Mouse (Mus musculus): ENCODE data around the gene Stab2. TPM values are rescaled to one million over a fixed set of nuclear protein-coding genes. Genes with fewer than 3 reads are reported as not detected.

The Stab2 gene
- polyA plus RNA-seq, 1 experiment from 2014 or later = 2.6 TPM

- 41% methylated on average over 19 of the region's 19 CpGs for WGBS
- H3K36me3 ChIP-seq = peaks cover 3% of the 10 kb centered on the region; the same call in 1 of the 2 replicates
- peak overlapping the region; percentile 13; the same call in 1 of the 2 replicates for H3K4me2 ChIP-seq
- peaks cover 34% of the 10 kb centered on the region for H3K4me1 ChIP-seq
- H3K9me3 ChIP-seq (replicated peaks) = no peaks in the 10 kb centered on the region
- no peak overlapping the region for H3K9ac ChIP-seq
- ATAC-seq (replicated peaks; ENCODE audit: low FRiP score) = peak; percentile 84
- no peaks in the 10 kb centered on the region for H3K27me3 ChIP-seq
- H3K27ac ChIP-seq = peak overlapping the region; percentile 82
- H3K4me3 ChIP-seq (replicated peaks) = no peak overlapping the region
Observed at GRCm38 (mm10) chr10:86814292-86815131, 193.3 kb downstream of the Stab2 start.

DNA sequence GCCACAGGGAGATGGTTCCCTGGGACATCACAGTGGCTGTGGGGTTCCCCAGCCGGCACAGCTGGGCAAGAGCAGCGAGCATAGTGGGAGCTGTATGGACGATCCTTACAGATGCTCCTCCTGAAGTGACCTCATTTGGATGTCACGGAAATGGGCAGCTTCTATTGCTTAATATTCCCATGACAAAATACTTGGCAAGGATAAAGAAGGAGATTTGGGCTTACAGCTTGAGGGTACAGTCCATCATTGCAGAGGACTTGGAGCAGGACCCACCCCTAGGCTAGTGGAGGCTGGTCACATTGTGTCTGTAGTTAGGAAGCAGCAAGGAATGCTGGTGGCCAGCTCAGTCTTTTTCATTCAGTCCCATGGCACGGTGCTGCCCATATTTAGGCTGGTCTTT, 197.2 kb downstream of the Stab2 start:
- no peak overlapping the region for H3K4me3 ChIP-seq (replicated peaks)
- H3K27me3 ChIP-seq = no peaks in the 10 kb centered on the region
- H3K4me1 ChIP-seq = peaks cover 27% of the 10 kb centered on the region
- ATAC-seq (replicated peaks; ENCODE audit: low FRiP score) = no peak
- WGBS = 91% methylated on average over 5 of the region's 5 CpGs
- no peaks in the 10 kb centered on the region for H3K9me3 ChIP-seq (replicated peaks)
- H3K27ac ChIP-seq = no peak overlapping the region
- no peak overlapping the region for H3K9ac ChIP-seq
- peaks cover 3% of the 10 kb centered on the region; the same call in 1 of the 2 replicates for H3K36me3 ChIP-seq
- no peak overlapping the region for H3K4me2 ChIP-seq

GRCm38 (mm10) chr10:86810000-86810399, 197.8 kb downstream of the Stab2 start:
- Histone ChIP-seq H3K4me1 (peaks cover 22% of the 10 kb centered on the region), H3K27ac (no peak overlapping the region), H3K36me3 (peaks cover 3% of the 10 kb centered on the region; the same call in 1 of the 2 replicates), H3K27me3 (no peaks in the 10 kb centered on the region), H3K9ac (no peak overlapping the region), H3K9me3 (replicated peaks) (no peaks in the 10 kb centered on the region), H3K4me2 (no peak overlapping the region), H3K4me3 (replicated peaks) (no peak overlapping the region)
- no peak for ATAC-seq (replicated peaks; ENCODE audit: low FRiP score)
- WGBS = 88% methylated on average over 9 of the region's 9 CpGs

DNA sequence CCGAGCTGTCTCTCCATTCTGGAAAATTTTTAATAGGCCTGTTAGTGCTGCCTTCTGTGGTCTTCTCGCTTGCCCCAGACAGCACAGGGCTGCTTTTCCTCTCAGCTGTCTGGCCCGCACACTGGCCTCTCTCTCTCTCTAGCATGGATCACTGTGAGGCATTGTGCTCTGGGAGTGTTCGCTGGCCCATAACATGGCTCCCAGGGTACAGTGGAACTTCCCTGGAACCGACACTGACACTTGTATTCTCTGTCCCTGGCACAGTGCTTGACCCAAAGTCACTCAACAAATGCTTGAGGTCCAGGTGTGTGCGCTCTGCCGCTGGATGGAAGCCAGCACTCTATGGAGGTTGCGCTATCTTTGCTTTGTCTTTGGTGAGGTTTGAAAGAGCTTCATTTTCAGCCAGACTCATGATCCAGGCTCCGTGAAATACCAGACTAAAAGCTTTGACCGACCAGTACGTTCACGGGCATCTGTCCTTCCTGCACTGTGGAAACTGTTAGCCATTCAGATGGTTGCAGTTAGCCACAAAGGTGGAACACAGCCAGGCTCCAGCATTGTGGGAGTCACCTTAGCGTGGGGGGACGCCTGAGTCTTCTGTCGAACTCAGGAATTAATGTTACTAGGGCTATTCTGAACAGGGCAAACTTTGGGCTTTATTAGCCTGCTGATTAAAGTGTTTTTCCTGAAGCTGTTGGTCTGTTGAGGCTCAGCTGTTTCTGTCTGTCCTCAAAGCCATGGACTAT, 199.6 kb downstream of the Stab2 start:
- peaks cover 3% of the 10 kb centered on the region; the same call in 1 of the 2 replicates for H3K36me3 ChIP-seq
- no peak overlapping the region for H3K4me2 ChIP-seq
- H3K9me3 ChIP-seq (replicated peaks) = no peaks in the 10 kb centered on the region
- H3K4me1 ChIP-seq = peaks cover 8% of the 10 kb centered on the region
- H3K27me3 ChIP-seq = no peaks in the 10 kb centered on the region
- H3K4me3 ChIP-seq (replicated peaks) = no peak overlapping the region
- H3K27ac ChIP-seq = peak overlapping the region; percentile 48; the same call in 1 of the 2 replicates
- H3K9ac ChIP-seq = no peak overlapping the region
- WGBS = 64% methylated on average over 15 of the region's 15 CpGs
- peak; percentile 79 for ATAC-seq (replicated peaks; ENCODE audit: low FRiP score)

- Histone ChIP-seq H3K27ac (no peak overlapping the region), H3K4me1 (peaks cover 8% of the 10 kb centered on the region), H3K27me3 (no peaks in the 10 kb centered on the region), H3K36me3 (peaks cover 1% of the 10 kb centered on the region; the same call in 1 of the 2 replicates), H3K9me3 (replicated peaks) (no peaks in the 10 kb centered on the region), H3K4me3 (replicated peaks) (no peak overlapping the region), H3K9ac (no peak overlapping the region), H3K4me2 (no peak overlapping the region)
- no peak for ATAC-seq (replicated peaks; ENCODE audit: low FRiP score)
- 95% methylated on average over 1 of the region's 1 CpGs for WGBS
Observed at GRCm38 (mm10) chr10:86807362-86807761, 200.5 kb downstream of the Stab2 start.

GRCm38 (mm10) chr10:86796073-86796741, 211.6 kb downstream of the Stab2 start:
- Histone ChIP-seq H3K4me1 (peaks cover 20% of the 10 kb centered on the region), H3K27me3 (no peaks in the 10 kb centered on the region), H3K27ac (no peak overlapping the region), H3K9ac (no peak overlapping the region), H3K9me3 (replicated peaks) (no peaks in the 10 kb centered on the region), H3K36me3 (no peaks in the 10 kb centered on the region), H3K4me3 (replicated peaks) (no peak overlapping the region), H3K4me2 (no peak overlapping the region)
- ATAC-seq (replicated peaks; ENCODE audit: low FRiP score) = peak; percentile 40; the same call in 1 of the 2 replicates
- 90% methylated on average over 5 of the region's 5 CpGs for WGBS

DNA sequence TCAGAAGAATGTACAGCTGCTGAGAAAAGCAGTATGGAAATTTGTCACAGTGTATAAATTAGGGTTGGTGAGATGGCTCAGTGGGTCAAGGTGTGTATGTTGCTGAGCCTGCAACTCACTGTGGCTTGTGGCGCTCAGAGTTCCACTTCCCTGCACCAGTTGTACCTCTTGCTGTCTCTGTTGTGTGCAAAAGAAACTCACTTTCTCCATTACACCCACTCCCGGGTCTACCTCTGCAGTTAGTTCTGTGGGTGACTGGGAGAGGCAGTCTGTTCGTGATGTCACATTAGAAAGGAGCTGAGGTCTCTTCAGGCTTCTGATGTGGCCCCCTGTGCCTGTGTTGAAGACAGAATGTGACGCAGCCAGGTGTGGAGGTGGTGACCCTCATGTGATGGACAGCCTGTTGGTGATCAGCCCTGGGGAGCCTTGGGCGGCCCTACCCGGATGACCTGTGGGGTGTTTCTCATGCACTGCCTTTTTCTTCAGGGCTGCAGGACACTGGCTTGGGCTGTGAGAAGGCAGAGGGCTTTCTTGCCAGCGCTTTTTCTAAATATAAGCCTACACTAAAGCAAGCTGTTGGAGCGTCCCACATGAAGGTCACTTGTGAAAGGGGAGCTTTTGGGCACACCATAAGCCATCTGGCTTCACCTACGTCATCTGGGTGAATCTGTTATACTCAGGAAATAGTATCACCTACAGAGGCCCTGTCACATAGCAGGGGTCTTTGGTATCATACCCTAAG, 212.9 kb downstream of the Stab2 start:
- Histone ChIP-seq H3K4me2 (no peak overlapping the region), H3K4me1 (peaks cover 20% of the 10 kb centered on the region), H3K9ac (no peak overlapping the region), H3K36me3 (no peaks in the 10 kb centered on the region), H3K9me3 (replicated peaks) (no peaks in the 10 kb centered on the region), H3K4me3 (replicated peaks) (no peak overlapping the region), H3K27ac (no peak overlapping the region), H3K27me3 (no peaks in the 10 kb centered on the region)
- 84% methylated on average over 9 of the region's 9 CpGs for WGBS
- ATAC-seq (replicated peaks; ENCODE audit: low FRiP score) = no peak

DNA sequence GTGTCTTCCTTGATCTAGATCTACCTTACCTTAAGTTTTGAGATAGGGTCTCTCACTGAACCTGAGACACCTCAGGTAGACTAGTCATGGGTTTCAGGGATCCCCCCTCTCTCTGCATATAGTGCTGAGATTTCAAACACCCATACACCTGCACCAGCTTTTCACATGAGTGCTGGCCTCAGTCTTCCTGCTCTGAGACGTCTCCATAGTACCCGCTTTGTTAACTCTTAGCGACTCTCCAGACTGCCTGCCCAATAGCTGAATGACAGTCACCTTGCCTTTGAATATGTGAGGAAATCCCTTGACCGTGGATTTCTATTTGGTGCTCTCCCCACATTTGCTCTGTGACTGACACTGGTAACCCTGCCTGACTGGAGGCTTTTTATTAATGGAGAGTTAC, 213.6 kb downstream of the Stab2 start:
- no peaks in the 10 kb centered on the region for H3K27me3 ChIP-seq
- WGBS = 90% methylated on average over 4 of the region's 4 CpGs
- no peaks in the 10 kb centered on the region for H3K36me3 ChIP-seq
- H3K4me2 ChIP-seq = no peak overlapping the region
- H3K4me3 ChIP-seq (replicated peaks) = no peak overlapping the region
- H3K4me1 ChIP-seq = peaks cover 20% of the 10 kb centered on the region
- ATAC-seq (replicated peaks; ENCODE audit: low FRiP score) = no peak; the same call in 1 of the 2 replicates
- H3K9ac ChIP-seq = no peak overlapping the region
- H3K27ac ChIP-seq = no peak overlapping the region
- no peaks in the 10 kb centered on the region for H3K9me3 ChIP-seq (replicated peaks)

- Histone ChIP-seq H3K27me3 (no peaks in the 10 kb centered on the region), H3K4me2 (no peak overlapping the region), H3K4me1 (peaks cover 20% of the 10 kb centered on the region), H3K9me3 (replicated peaks) (no peaks in the 10 kb centered on the region), H3K9ac (no peak overlapping the region), H3K27ac (no peak overlapping the region), H3K36me3 (no peaks in the 10 kb centered on the region), H3K4me3 (replicated peaks) (no peak overlapping the region)
- no peak for ATAC-seq (replicated peaks; ENCODE audit: low FRiP score)
- 58% methylated on average over 2 of the region's 2 CpGs for WGBS
Observed at GRCm38 (mm10) chr10:86793509-86793951, 214.3 kb downstream of the Stab2 start.

DNA sequence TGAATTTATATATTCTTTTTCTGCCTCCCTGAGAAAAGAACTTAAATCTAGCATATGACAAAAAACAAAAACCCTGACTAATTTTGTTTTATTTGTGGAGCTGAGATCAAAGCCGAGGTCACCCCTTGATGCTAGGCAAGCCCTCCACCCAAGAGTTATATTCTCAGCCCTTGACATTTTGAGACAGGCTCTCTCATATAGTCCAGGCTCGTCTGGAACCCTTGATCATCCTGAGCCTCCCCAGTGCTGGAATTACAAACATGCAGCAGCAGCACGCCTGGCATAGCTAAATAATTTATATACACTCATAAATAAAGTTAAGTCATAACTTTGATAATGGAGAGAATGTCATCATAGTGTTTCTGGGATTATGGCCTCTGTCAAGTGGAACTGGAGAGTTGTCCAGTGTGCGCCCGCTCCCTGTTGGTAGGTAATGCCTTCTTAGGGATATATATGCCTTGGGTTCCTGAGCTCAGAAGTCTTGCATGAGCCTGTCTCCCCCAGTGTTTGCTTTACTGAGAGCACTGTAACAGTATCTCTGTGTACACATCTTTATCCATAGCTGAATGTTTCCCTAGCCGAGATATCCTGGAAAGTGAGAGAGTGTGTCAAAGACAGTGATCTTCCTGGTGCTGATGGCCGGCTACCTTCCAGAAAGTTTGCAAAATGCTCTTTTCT, 216.2 kb downstream of the Stab2 start:
- Histone ChIP-seq H3K4me2 (no peak overlapping the region), H3K4me1 (peaks cover 20% of the 10 kb centered on the region), H3K27ac (no peak overlapping the region), H3K9me3 (replicated peaks) (no peaks in the 10 kb centered on the region), H3K4me3 (replicated peaks) (no peak overlapping the region), H3K27me3 (no peaks in the 10 kb centered on the region), H3K9ac (no peak overlapping the region), H3K36me3 (no peaks in the 10 kb centered on the region)
- WGBS = 45% methylated on average over 7 of the region's 7 CpGs
- no peak; the same call in 1 of the 2 replicates for ATAC-seq (replicated peaks; ENCODE audit: low FRiP score)

Measured in kidney, embryonic 15.5 days (tissue).